Mouse (Mus musculus): ENCODE results near the gene Gm17622.

DNA sequence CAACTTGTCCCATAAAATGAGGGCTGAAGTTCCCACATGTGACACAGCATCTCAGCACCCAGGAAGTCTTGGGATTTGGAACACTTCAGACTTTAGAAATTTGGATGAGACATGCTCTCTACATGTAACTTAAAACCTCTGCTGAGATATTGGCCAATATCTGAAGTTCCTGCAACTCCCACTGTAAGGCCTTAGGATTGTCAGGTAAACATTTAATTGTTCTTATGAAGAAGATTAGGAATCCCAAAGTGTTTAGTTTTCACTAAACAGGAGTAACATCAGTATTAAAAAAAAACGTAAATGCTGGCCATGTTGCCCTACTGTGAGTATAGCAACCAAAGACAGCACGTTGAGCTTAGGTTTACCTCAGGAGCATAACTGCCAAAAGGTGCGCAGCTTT lies at the start of gene Gm17622:
- TF ChIP-seq CTCF (IDR thresholded peaks at IDR 0.05; ENCODE audit: low read depth) (no peak), EP300 (IDR thresholded peaks at IDR 0.05; ENCODE audit: low read depth) (no peak)
